Mouse (Mus musculus) lung, embryonic 14.5 days (tissue): ENCODE data around the gene Samd4b. TPM values are rescaled to one million over a fixed set of nuclear protein-coding genes. Genes with fewer than 3 reads are reported as not detected.
A peak's percentile ranks its signal among the peaks of the same experiment; 100 is the strongest.

ENCODE experiments used
- ATAC-seq: fragments of 200-750 bp; cut with Nextera tagmentation; 2 replicates; pipeline ENCODE4 v1.8.0; 2017; ENCODE audit warnings: mild to moderate bottlenecking, moderate TSS enrichment, moderate library complexity; ENCODE audit not compliant: insufficient read depth
- DNase-seq: peaks from one replicate; pipeline ENCODE4 v3.0.0-alpha.2; 2015
- H3K27ac ChIP-seq: fragments of 300-500 bp; sonication (generic); 2 replicates; pipeline ENCODE4 v1.5.1; 2014; ENCODE audit warnings: low read depth, mild to moderate bottlenecking, moderate library complexity
- H3K27me3 ChIP-seq: fragments of 300-500 bp; sonication (generic); 2 replicates; pipeline ENCODE4 v1.6.1; 2014; ENCODE audit warnings: low read length, control low read depth; ENCODE audit not compliant: insufficient read depth
- H3K36me3 ChIP-seq: fragments of 300-500 bp; sonication (generic); 2 replicates; pipeline ENCODE4 v1.6.1; 2014; ENCODE audit warnings: control low read depth; ENCODE audit not compliant: insufficient read depth
- H3K4me1 ChIP-seq: fragments of 300-500 bp; sonication (generic); 2 replicates; pipeline ENCODE4 v1.6.1; 2014; ENCODE audit warnings: antibody characterized with exemption, control low read depth; ENCODE audit not compliant: insufficient read depth
- H3K4me2 ChIP-seq: fragments of 300-500 bp; sonication (generic); 2 replicates; pipeline ENCODE4 v1.6.1; 2014; ENCODE audit warnings: mild to moderate bottlenecking
- H3K4me3 ChIP-seq: fragments of 300-500 bp; sonication (generic); 2 replicates; pipeline ENCODE4 v1.5.1; 2014; ENCODE audit warnings: low read depth, low read length
- H3K9ac ChIP-seq: fragments of 300-500 bp; sonication (generic); 2 replicates; pipeline ENCODE4 v1.6.1; 2014
- H3K9me3 ChIP-seq: fragments of 300-500 bp; sonication (generic); 2 replicates; pipeline ENCODE4 v1.6.1; 2016; ENCODE audit warnings: low read depth, low read length, control low read depth
- CTCF ChIP-seq: IDR thresholded peaks from 2 replicates; pipeline ENCODE4 v1.5.1; 2016; ENCODE audit warnings: antibody characterized with exemption, low read depth
- WGBS: fragments of 180-500 bp; shearing (Covaris S2); extraction: QIAGEN DNeasy Blood & Tissue Kit; methylation state at CpG from one replicate; pipeline ENCODE4 v1.1.7; 2014; 5-methylcytosine and 5-hydroxymethylcytosine counted together
- polyA plus RNA-seq: library from polyadenylated mRNA; unstranded; fragments of >200 nt; fragmentation: Nextera tagmentation; extraction: Ambion mirVana; gene quantifications from 2 replicates; pipeline ENCODE4 v1.2.1, GENCODE M21; 2014

The Samd4b gene
- polyA plus RNA-seq, 1 experiment from 2014 or later = 34.0 TPM

- Histone ChIP-seq H3K9me3 (no peaks in the 10 kb centered on the region), H3K4me2 (no peak overlapping the region), H3K4me1 (peaks cover 32% of the 10 kb centered on the region), H3K36me3 (peaks cover 8% of the 10 kb centered on the region), H3K9ac (no peak overlapping the region; the same call in 1 of the 2 replicates), H3K4me3 (no peak overlapping the region), H3K27me3 (no peaks in the 10 kb centered on the region), H3K27ac (0 out of 2 replicates have a peak overlapping the region, but pooled peaks have one; percentile 20)
- 74% methylated on average over 5 of the region's 5 CpGs for WGBS
- TF ChIP-seq CTCF = no peak
- no peak for DNase-seq
- no peak for ATAC-seq
Observed at GRCm38 (mm10) chr7:28572689-28573088, 25.3 kb downstream of the Samd4b start.

- Histone ChIP-seq H3K4me2 (peak overlapping the region; percentile 41), H3K4me1 (peaks cover 25% of the 10 kb centered on the region), H3K9ac (peak overlapping the region; percentile 3; the same call in 1 of the 2 replicates), H3K4me3 (no peak overlapping the region), H3K36me3 (peaks cover 24% of the 10 kb centered on the region), H3K27me3 (no peaks in the 10 kb centered on the region), H3K27ac (peak overlapping the region; percentile 92), H3K9me3 (no peaks in the 10 kb centered on the region)
- peak; percentile 19; the same call in 1 of the 2 replicates for ATAC-seq
- no peak for TF ChIP-seq CTCF
- WGBS = 26% methylated on average over 5 of the region's 5 CpGs
- peak; percentile 86 for DNase-seq
Observed at GRCm38 (mm10) chr7:28570982-28571682, 26.8 kb downstream of the Samd4b start.

GRCm38 (mm10) chr7:28570291-28570981 lies 27.5 kb downstream of the Samd4b start:
- DNase-seq = peak; percentile 85
- Histone ChIP-seq H3K36me3 (peaks cover 29% of the 10 kb centered on the region), H3K4me2 (peak overlapping the region; percentile 41), H3K4me3 (no peak overlapping the region), H3K9me3 (no peaks in the 10 kb centered on the region), H3K27ac (peak overlapping the region; percentile 92), H3K27me3 (no peaks in the 10 kb centered on the region), H3K4me1 (peaks cover 19% of the 10 kb centered on the region), H3K9ac (peak overlapping the region; percentile 3; the same call in 1 of the 2 replicates)
- TF ChIP-seq CTCF = peak; percentile 14; the same call in 1 of the 2 replicates
- 50% methylated on average over 12 of the region's 12 CpGs for WGBS
- peak; percentile 55 for ATAC-seq

- Histone ChIP-seq H3K27ac (no peak overlapping the region), H3K9ac (no peak overlapping the region), H3K4me2 (no peak overlapping the region), H3K27me3 (no peaks in the 10 kb centered on the region), H3K4me3 (no peak overlapping the region), H3K36me3 (peaks cover 51% of the 10 kb centered on the region), H3K9me3 (no peaks in the 10 kb centered on the region), H3K4me1 (peaks cover 16% of the 10 kb centered on the region)
- DNase-seq (peak; percentile 83), ATAC-seq (no peak)
- peak; percentile 84 for TF ChIP-seq CTCF
Observed at GRCm38 (mm10) chr7:28568253-28568652, 29.7 kb downstream of the Samd4b start.

- H3K9me3 ChIP-seq = no peaks in the 10 kb centered on the region
- peaks cover 58% of the 10 kb centered on the region for H3K36me3 ChIP-seq
- 91% methylated on average over 4 of the region's 4 CpGs for WGBS
- no peak for TF ChIP-seq CTCF
- ATAC-seq (no peak), DNase-seq (no peak)
- H3K9ac ChIP-seq = no peak overlapping the region
- H3K4me3 ChIP-seq = no peak overlapping the region
- peaks cover 14% of the 10 kb centered on the region for H3K4me1 ChIP-seq
- no peak overlapping the region for H3K4me2 ChIP-seq
- H3K27ac ChIP-seq = no peak overlapping the region
- H3K27me3 ChIP-seq = no peaks in the 10 kb centered on the region
Observed at GRCm38 (mm10) chr7:28567539-28567938, 30.4 kb downstream of the Samd4b start.

GRCm38 (mm10) chr7:28565407-28565806 lies 32.5 kb downstream of the Samd4b start:
- Histone ChIP-seq H3K27me3 (no peaks in the 10 kb centered on the region), H3K9me3 (no peaks in the 10 kb centered on the region), H3K36me3 (peaks cover 77% of the 10 kb centered on the region), H3K4me3 (no peak overlapping the region), H3K4me2 (no peak overlapping the region), H3K27ac (no peak overlapping the region), H3K9ac (no peak overlapping the region), H3K4me1 (no peaks in the 10 kb centered on the region; the same call in 1 of the 2 replicates)
- TF ChIP-seq CTCF = no peak
- ATAC-seq (no peak), DNase-seq (no peak)
- WGBS = 82% methylated on average over 5 of the region's 5 CpGs

- H3K36me3 ChIP-seq = peaks cover 92% of the 10 kb centered on the region
- no peak for TF ChIP-seq CTCF
- H3K4me3 ChIP-seq = no peak overlapping the region
- DNase-seq (no peak), ATAC-seq (no peak)
- 92% methylated on average over 13 of the region's 13 CpGs for WGBS
- no peaks in the 10 kb centered on the region for H3K27me3 ChIP-seq
- no peak overlapping the region for H3K9ac ChIP-seq
- no peak overlapping the region for H3K27ac ChIP-seq
- no peaks in the 10 kb centered on the region for H3K4me1 ChIP-seq
- no peak overlapping the region for H3K4me2 ChIP-seq
- H3K9me3 ChIP-seq = no peaks in the 10 kb centered on the region
Observed at GRCm38 (mm10) chr7:28562951-28563350, 35.0 kb downstream of the Samd4b start.
